Mouse (Mus musculus) embryonic facial prominence, embryonic 14.5 days (tissue): Measurements from ENCODE around the gene Atf6. TPM values are rescaled to one million over a fixed set of nuclear protein-coding genes. Genes with fewer than 3 reads are reported as not detected.

ENCODE experiments used
- ATAC-seq: fragments of 200-750 bp; cut with Nextera tagmentation; 2 replicates; pipeline ENCODE4 v1.8.0; 2017; ENCODE audit warnings: low read depth, moderate number of reproducible peaks, moderate TSS enrichment
- DNase-seq: peaks from one replicate; pipeline ENCODE4 v3.0.0-alpha.2; 2015; ENCODE audit warnings: low spot score
- H3K27ac ChIP-seq: fragments of 300-500 bp; sonication (generic); replicated peaks from 2 replicates; pipeline ENCODE4 v1.5.1; 2014; ENCODE audit warnings: low read depth, mild to moderate bottlenecking, low read length, moderate library complexity
- H3K27me3 ChIP-seq: fragments of 300-500 bp; sonication (generic); replicated peaks from 2 replicates; pipeline ENCODE4 v1.6.1; 2014; ENCODE audit warnings: low read length; ENCODE audit not compliant: control insufficient read depth, insufficient read depth
- H3K36me3 ChIP-seq: fragments of 300-500 bp; sonication (generic); 2 replicates; pipeline ENCODE4 v1.6.1; 2014; ENCODE audit warnings: low read length, mixed read lengths; ENCODE audit not compliant: control insufficient read depth, insufficient read depth
- H3K4me1 ChIP-seq: fragments of 300-500 bp; sonication (generic); 2 replicates; pipeline ENCODE4 v1.6.1; 2014; ENCODE audit warnings: antibody characterized with exemption, low read length; ENCODE audit not compliant: control insufficient read depth, insufficient read depth
- H3K4me2 ChIP-seq: fragments of 300-500 bp; sonication (generic); 2 replicates; pipeline ENCODE4 v1.6.1; 2014; ENCODE audit warnings: low read depth, mild to moderate bottlenecking, low read length, moderate library complexity, mixed read lengths
- H3K4me3 ChIP-seq: fragments of 300-500 bp; sonication (generic); 2 replicates; pipeline ENCODE4 v1.5.1; 2014; ENCODE audit warnings: low read depth, mild to moderate bottlenecking, low read length
- H3K9ac ChIP-seq: fragments of 300-500 bp; sonication (generic); 2 replicates; pipeline ENCODE4 v1.6.1; 2014; ENCODE audit warnings: low read depth, mild to moderate bottlenecking, low read length, moderate library complexity, mixed read lengths
- H3K9me3 ChIP-seq: fragments of 300-500 bp; sonication (generic); 2 replicates; pipeline ENCODE4 v1.6.1; 2016; ENCODE audit warnings: low read length; ENCODE audit not compliant: control insufficient read depth
- WGBS: fragments of 180-500 bp; shearing (Covaris S2); extraction: QIAGEN DNeasy Blood & Tissue Kit; methylation state at CpG from one replicate; pipeline ENCODE4 v1.1.7; 2014; 5-methylcytosine and 5-hydroxymethylcytosine counted together
- polyA plus RNA-seq: library from polyadenylated mRNA; unstranded; fragments of >200 nt; fragmentation: Nextera tagmentation; extraction: Ambion mirVana; gene quantifications from 2 replicates; pipeline ENCODE4 v1.2.1, GENCODE M21; 2014

Gene Atf6
- polyA plus RNA-seq, 1 experiment from 2014 or later, result 10.8 TPM

DNA sequence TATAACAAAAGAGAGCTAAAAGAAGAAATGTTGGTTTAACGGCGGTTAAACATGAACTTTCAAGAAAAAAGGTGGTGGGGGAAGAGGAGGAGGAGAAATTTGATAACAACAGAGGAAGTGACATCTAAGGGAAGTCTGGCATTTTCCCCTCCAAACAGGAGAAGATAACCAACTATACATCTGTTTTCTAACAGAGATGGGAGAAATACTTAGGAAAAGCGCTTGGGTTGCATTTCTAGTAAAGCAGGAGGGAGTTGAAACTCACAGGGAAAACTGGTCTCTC lies 5.2 kb downstream of the Atf6 start:
- Histone ChIP-seq H3K9me3 (no peaks in the 10 kb centered on the region), H3K27me3 (no peaks in the 10 kb centered on the region), H3K9ac (no peak overlapping the region), H3K36me3 (no peaks in the 10 kb centered on the region), H3K4me1 (0 out of 2 replicates have a peak, but pooled peaks cover 4% of the 10 kb centered on the region), H3K4me2 (no peak overlapping the region), H3K27ac (no peak overlapping the region), H3K4me3 (no peak overlapping the region)
- WGBS, result 79% methylated on average over 3 of the region's 3 CpGs
- ATAC-seq, result no peak
- DNase-seq, result no peak

DNA sequence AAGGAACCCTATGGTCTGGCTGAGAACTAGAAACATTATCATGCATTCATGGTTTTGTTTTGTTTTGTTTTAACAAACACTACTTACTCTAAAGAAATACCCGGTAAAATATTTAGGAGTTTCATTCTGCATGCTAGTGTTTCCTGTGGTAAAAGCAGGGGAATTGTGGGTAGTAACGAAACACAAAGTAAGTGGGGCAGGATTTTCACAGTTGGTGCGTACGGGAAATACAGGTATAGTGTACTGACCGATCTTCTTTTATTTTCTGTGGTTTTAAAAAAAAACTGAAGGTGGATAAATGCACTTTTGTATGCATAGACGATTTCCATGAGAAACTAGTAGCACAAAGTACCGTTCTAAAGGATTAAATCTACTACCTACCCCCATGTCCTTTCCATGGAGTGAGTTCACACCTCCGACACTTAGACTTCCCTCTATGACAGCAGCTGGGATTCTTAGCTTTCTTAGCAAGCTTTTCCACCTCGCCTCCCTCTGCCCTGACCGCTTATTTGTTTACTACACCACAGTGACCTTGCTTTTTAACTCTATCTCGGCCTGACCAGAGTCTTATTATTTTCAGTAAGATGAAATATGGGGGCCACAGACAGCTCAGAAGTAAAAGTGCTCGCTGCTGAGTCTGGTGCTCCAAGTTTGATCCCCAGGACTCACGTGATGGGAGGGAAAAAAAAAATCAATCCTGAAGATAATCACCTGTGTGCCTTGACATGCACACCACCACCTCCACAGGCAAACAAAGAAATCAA lies 5.7 kb downstream of the Atf6 start:
- WGBS, result 77% methylated on average over 13 of the region's 13 CpGs
- Histone ChIP-seq H3K9me3 (no peaks in the 10 kb centered on the region), H3K36me3 (no peaks in the 10 kb centered on the region), H3K4me2 (no peak overlapping the region), H3K9ac (no peak overlapping the region), H3K4me1 (0 out of 2 replicates have a peak, but pooled peaks cover 2% of the 10 kb centered on the region), H3K27ac (no peak overlapping the region), H3K4me3 (no peak overlapping the region), H3K27me3 (no peaks in the 10 kb centered on the region)
- ATAC-seq, result no peak
- no peak for DNase-seq

DNA sequence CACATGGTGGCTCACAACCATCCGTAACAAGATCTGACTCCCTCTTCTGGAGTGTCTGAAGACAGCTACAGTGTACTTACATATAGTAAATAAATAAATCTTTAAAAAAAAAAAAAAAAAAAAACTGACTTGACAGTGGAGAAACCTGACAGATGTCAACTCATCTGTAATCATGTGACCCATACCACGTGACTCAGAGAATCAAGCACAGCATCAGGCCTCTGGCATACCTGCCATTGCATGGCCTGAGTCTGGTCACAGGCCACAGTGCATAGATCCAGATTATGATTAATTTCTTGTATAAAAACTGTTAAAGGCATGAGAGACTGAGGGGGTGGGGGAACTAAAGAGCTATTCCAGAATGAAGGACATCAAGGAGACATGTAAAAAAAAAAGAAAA lies 8.7 kb downstream of the Atf6 start:
- WGBS, result 75% methylated on average over 1 of the region's 2 CpGs
- Histone ChIP-seq H3K27ac (no peak overlapping the region), H3K4me1 (no peaks in the 10 kb centered on the region), H3K36me3 (no peaks in the 10 kb centered on the region), H3K9ac (no peak overlapping the region), H3K4me3 (no peak overlapping the region), H3K9me3 (no peaks in the 10 kb centered on the region), H3K4me2 (no peak overlapping the region), H3K27me3 (no peaks in the 10 kb centered on the region)
- DNase-seq, result no peak
- no peak for ATAC-seq

DNA sequence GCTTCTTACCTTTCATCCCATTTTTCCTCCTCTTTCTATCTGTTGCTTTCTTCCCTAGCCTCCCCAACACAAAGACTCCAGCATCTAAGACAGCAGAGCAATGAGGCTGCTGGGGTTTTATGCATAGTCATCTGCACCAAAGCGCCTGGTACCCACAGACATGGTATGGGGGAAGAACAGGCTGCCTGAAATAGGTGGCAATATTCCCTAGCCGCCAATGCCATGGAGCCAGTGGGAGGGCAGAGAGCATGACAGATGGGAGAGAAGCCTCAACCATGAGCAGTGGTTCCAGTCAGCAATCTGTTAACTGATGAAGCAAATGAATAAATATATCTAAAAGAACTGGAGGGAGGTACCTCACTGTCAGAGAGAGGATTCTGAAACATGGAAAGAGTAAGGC lies 10.2 kb downstream of the Atf6 start:
- WGBS, result 86% methylated on average over 2 of the region's 2 CpGs
- Histone ChIP-seq H3K9me3 (no peaks in the 10 kb centered on the region), H3K27me3 (no peaks in the 10 kb centered on the region), H3K27ac (no peak overlapping the region), H3K4me1 (no peaks in the 10 kb centered on the region), H3K9ac (no peak overlapping the region), H3K4me2 (no peak overlapping the region), H3K36me3 (0 out of 2 replicates have a peak, but pooled peaks cover 6% of the 10 kb centered on the region), H3K4me3 (no peak overlapping the region)
- DNase-seq, result no peak
- ATAC-seq, result no peak

DNA sequence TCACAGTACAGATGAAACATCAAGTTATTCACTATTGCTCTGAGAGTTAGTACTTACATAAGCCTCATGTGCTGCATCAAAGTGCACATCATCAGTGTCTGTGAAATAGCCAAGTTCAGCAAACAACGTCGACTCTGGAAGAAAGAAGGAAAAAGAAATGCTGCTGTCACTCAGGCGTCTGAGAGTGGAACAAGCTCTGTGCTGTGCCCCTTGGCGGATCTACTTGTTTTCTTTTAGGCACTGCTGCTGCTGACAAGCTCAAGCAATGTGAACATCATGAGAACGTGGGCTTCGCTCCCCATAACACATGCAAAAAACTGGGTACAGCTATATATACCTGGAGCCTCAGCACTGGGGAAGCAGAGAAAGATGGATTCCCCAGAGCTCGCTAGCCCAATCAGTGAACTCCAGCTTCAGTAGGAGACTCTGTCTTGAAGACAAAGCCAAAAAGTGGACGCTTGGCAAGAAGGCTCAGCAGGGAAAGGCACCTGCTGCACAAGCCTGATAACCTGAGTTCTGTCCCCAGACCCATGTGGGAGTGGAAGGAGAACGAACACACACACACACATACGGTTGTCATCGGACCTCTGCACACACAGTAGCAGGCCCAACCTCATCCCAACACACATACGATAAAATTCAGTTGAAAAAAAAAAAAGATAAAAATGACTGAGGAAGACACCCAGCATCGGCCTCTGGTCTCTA lies 12.4 kb downstream of the Atf6 start:
- Histone ChIP-seq H3K4me1 (no peaks in the 10 kb centered on the region), H3K9me3 (no peaks in the 10 kb centered on the region), H3K9ac (no peak overlapping the region), H3K27me3 (no peaks in the 10 kb centered on the region), H3K27ac (no peak overlapping the region), H3K36me3 (0 out of 2 replicates have a peak, but pooled peaks cover 6% of the 10 kb centered on the region), H3K4me2 (no peak overlapping the region), H3K4me3 (no peak overlapping the region)
- 84% methylated on average over 13 of the region's 13 CpGs for WGBS
- ATAC-seq (no peak), DNase-seq (no peak)

DNA sequence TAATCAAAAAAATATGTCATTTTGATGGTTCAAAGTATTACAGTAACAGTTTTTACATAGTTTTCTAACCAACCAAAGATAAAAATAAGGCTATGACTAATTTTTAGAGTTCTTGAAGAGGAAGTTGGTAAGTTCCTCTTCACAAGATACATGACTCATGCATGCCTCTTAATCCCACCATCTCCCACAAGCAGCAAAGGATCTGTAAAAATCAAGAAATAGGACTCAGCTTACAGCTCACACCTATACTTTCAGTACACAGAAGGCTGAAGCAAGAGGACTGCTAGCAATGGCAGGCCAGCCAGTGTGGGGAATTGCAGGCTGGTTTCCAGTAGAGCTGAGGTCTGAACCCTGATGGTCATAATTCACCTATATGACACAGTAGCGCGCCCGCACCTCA lies 14.0 kb downstream of the Atf6 start:
- no peaks in the 10 kb centered on the region for H3K9me3 ChIP-seq
- H3K9ac ChIP-seq, result no peak overlapping the region
- 100% methylated on average over 3 of the region's 3 CpGs for WGBS
- H3K4me3 ChIP-seq, result no peak overlapping the region
- H3K4me1 ChIP-seq, result no peaks in the 10 kb centered on the region
- H3K27ac ChIP-seq, result no peak overlapping the region
- H3K27me3 ChIP-seq, result no peaks in the 10 kb centered on the region
- H3K4me2 ChIP-seq, result no peak overlapping the region
- DNase-seq (no peak), ATAC-seq (no peak)
- H3K36me3 ChIP-seq, result peaks cover 10% of the 10 kb centered on the region; the same call in 1 of the 2 replicates

DNA sequence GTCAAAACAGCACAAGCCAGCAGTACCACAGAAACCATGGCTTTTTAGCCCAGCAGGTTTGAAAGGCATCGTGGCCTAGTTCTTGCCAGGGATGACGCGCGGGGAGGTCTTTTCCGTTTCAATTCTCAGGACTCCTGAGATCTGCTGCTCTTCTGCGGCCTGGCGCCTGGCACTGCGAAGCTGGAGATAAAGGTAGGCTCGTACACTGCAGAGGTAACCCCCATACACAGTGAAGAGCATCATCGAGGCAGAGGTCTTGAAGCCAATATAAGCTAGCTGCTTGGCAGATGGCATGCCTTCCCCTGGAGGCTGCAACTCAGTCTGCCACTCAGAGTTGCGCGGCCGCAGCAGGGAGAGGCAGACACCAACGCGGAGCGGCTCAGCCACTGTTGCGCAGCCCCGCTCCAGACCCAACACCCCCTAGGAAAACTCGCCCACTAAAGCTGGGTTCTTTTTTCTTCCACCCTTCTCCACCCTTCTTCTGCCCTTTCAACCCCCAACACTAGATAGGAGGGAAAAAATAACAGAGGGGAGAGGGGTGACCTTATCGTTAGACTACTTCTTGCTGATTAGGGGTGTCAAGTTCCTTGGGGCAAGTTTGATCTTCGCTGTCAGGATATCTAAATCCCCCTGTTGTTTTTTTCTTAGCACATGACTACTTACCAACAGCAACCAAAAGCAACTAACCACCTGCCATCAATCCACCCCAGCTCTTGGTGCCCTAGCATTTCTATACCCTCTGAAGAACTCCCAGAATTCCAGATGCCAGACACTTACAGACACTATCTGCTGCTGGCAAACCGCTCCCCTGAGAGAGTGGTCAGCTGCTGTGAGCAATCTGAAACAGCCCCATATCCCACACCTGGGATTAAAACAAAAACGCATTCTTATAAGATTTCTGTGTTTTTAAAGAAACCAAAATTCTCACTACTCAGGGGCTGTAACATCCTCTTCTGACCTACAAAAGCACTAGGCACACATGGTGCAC lies 16.6 kb downstream of the Atf6 start:
- H3K4me3 ChIP-seq, result no peak overlapping the region
- H3K9ac ChIP-seq, result no peak overlapping the region
- DNase-seq (no peak), ATAC-seq (no peak)
- no peak overlapping the region for H3K27ac ChIP-seq
- H3K27me3 ChIP-seq, result no peaks in the 10 kb centered on the region
- no peak overlapping the region for H3K4me2 ChIP-seq
- peaks cover 10% of the 10 kb centered on the region; the same call in 1 of the 2 replicates for H3K36me3 ChIP-seq
- WGBS, result 84% methylated on average over 23 of the region's 23 CpGs
- no peaks in the 10 kb centered on the region for H3K9me3 ChIP-seq
- H3K4me1 ChIP-seq, result no peaks in the 10 kb centered on the region

DNA sequence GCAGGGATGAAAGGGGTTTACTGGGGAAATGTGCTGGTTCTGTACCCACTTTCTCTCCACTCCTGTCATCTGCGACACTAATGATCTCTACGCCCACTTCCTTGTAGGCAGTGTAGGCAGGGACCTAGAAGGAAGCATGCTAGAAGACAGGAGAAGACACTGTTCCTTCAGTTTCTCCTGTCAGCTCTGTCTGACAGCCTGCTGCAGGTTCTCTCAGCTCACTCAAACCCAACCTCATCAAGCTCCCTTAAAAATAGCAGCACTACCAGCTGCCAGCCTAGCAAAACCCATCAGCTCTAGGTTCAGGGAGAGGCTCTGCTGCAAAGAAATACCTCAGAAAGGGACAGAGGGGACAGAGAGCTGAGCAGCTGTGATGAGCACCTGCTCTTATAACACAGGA lies 17.6 kb downstream of the Atf6 start:
- H3K4me2 ChIP-seq, result no peak overlapping the region
- H3K9ac ChIP-seq, result no peak overlapping the region
- no peaks in the 10 kb centered on the region for H3K4me1 ChIP-seq
- DNase-seq (no peak), ATAC-seq (no peak)
- H3K36me3 ChIP-seq, result peaks cover 10% of the 10 kb centered on the region; the same call in 1 of the 2 replicates
- H3K27me3 ChIP-seq, result no peaks in the 10 kb centered on the region
- 90% methylated on average over 2 of the region's 2 CpGs for WGBS
- H3K27ac ChIP-seq, result no peak overlapping the region
- H3K9me3 ChIP-seq, result no peaks in the 10 kb centered on the region
- no peak overlapping the region for H3K4me3 ChIP-seq
